Mouse (Mus musculus) c-Kit-positive CD71-positive TER-119-positive erythroid progenitor cells, embryonic 14.5 days (primary cell): ENCODE results near the gene Kif26b.
A peak's percentile ranks its signal among the peaks of the same experiment; 100 is the strongest.

Source experiments
- DNase-seq: peaks from one replicate; pipeline ENCODE4 v3.0.0-alpha.2; 2013; ENCODE audit warnings: low spot score

The Kif26b gene

DNA sequence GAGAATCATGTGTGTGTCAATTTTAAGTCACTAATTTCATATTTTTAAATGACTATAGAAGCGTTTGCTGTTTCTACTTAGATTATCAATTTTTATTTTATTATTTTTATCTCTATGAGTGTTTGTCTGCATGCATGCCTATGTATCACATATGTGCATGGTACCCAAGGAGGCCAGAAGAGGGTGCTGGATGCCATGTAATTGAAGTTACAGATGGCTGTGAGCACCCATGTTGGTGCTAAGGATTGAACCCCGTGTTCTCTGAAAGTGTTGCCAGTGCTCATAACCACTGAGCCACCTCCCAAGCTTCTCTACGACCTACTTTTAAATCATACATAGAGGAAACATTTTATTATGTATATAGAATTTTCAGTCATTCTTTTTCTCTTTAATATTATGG is 68.2 kb downstream of the Kif26b start:
- DNase-seq, result no peak

DNA sequence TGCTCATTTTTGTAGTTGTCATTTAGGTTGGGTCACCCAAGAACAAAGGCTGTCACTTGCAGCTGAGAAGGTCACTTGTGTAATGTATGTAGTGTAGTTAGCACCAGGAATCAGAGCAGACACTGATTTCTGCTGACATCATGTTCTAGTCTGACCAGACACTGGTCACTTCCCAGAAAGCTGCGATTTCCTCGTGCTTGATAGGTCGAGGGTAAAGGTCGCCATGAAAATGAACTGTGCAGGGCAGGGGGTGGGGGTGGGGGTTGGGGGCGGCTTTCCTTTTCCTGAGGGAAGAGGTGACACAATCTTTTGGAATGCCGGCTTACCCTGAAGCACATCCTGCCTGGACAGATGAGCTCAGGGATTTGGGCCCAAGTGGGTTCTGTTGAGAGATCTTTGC is 68.8 kb downstream of the Kif26b start:
- DNase-seq, result no peak

DNA sequence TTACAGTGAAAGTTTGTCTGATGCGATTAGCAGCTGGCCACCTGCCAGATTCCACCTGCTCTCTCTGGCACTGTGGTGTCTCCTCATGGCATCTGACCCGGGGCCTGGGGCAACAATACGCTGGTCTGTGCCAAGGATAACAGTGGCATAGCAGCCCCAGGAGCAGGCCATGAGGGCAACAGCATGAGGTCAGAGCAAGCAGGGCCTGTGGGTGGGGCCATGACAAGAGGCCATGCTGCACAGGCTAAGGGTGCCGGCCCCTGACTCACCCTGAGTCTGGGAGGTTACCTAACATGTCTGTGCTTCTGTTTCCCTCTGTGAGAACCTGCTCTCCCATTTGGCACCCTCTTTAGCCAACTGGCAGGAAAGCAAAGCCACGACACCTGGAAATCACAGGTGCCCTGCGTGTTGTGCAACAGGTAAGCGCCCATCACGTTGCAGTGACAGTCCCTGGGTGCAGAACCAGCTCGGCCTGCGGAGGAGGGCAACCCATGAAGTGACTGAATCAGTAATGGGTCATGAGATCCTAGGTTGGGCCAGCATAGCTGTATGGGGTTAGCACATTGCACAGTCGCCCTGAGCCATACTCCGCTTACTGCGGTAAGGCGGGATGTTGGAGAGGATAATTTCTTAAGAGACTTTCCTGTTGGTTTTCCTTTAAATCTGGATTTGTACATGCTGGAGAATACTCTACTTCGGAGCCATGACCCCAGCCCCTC is 72.1 kb downstream of the Kif26b start:
- no peak for DNase-seq

DNA sequence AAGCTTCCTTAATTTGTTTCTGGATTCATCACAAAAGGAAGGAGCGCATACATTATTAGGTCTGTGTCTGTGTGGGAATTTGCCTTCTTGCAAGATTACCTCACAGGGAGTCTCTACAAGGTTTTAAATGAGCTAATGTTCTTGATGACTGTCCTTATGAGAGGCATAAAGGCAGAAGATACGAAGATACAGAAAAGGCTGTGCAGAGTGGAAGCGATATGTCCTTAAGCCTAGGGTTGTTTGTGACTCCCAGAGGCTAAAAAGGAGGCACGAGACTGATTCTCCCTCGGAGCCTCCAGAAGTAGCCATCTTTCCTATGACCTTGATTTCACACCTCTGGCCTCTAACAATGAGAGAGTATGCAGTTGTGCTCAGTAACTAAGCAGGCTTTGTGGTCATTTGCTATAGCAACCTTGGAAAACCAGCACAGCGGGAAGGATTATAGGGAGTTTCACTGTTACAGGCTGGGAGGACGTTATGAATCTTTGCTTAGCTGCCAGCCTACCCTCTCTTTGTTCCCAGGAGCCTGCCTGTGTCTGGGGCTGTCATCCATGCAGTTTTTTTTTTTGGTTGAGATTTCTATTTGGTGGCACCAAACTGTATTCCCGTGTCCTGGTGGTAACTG is 80.3 kb downstream of the Kif26b start:
- DNase-seq, result no peak

DNA sequence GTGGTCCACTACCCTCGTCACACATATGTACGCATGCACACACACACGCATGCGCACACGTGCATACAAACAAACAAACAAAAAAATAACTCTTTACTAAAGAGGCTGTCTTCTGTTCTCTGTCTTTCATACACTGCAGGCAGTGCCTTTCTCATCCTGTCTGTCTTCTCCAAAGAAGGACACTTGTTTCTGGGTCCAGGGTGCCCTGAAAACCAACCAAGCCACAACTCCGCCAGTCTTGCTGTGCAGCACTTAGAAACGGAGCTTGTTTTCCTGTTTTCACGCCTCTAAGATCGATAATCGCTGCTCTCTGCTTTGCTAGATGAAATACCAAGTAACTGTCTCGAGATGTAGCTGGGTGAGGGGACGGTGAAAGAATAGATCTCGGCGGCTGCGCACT is 82.6 kb downstream of the Kif26b start:
- no peak for DNase-seq

DNA sequence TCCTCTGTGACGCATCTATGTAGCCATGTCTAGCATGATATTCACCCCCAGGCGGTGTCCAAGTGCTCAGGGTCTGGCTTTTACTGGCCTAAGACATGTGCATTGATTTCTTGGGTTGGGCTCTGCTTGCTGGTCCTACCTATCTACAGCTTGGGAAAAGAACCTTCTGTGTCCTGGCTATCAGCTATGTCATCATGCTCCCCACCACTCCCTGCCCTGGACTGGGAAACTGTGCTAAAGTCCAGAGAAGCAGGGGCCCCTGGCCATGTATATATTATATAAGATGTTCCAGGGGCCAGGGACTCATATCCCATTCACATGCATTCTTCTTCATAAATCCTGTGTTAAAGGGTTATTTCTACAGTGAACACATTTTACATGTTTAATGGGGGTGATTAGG is 92.4 kb downstream of the Kif26b start:
- no peak for DNase-seq

DNA sequence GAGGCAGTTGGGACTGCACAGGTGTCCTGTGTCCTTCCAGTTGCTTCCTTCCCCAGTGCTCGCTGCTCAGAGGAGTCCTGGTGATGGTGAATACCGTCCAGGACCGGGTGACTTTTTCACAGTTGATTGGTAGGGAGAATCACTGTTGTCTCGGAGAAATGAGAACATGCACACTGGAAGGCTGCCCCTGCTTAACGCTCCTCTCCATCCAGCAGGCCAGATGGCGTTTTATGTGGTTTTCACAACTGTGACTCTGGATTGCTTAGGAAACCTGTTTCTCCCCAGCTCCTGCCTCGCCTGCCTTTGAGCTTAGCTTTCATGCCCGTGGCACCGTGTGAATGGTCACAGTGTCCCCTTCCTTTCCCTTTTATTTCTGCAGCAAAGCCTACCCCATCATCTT is 95.0 kb downstream of the Kif26b start:
- no peak for DNase-seq

DNA sequence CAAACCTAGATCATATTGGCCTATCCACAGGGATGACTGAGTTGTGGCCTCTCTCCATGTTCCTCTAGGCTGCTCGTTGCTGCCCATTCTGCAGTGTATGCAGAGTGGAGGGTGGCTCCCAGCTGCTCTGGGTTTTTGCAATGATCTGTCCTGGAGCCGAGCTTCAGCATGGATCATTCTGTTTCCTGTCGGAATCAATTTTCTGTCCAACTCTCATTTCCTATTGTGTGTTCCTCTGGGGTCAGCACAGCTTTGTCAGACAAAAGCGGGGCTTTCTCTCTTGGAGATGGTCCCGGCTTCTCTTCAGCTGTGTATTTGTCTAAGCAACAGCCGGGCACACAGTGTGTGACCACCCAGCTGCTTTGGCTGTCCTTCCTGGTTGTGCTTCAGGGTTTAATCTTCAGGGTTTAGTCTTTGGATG is 98.0 kb downstream of the Kif26b start:
- no peak for DNase-seq

DNA sequence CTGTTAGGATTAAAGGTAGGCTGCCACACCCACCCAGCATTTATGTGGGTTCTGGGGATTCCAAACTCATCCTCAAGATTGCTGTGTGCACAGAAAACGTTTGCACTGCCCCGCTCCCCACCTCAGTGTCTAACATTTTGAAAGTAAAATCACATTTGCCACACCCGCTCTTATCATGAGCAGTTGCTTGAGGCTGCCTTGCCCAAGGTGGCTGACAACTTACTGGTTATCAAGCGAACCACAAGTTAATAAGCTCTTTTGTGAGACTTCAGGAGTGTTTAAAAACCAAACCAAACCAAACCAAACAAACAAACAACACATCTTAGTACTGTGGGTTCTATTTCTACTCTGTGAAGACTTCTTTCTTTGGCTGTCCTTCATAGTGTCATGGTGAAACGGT is 101.1 kb downstream of the Kif26b start:
- peak; percentile 42 for DNase-seq

DNA sequence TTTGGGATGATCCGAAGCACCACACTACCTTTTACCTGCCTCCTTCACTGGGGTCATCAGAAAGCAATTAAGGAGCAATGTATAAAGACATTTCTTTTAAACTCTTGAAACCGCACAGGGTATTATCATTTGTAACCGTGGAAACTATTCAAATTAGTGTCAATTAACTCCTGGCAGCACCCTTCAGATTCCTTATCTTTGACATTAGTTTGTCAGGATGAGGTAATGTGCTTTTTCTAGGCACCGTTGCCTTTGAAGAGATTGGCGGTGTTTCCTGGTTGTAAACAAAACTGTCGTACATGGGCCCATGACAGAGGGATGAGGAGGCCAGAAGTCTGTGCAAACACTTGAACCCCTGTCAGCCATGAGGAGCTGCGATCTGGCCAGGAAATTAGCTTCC is 102.9 kb downstream of the Kif26b start:
- no peak for DNase-seq

DNA sequence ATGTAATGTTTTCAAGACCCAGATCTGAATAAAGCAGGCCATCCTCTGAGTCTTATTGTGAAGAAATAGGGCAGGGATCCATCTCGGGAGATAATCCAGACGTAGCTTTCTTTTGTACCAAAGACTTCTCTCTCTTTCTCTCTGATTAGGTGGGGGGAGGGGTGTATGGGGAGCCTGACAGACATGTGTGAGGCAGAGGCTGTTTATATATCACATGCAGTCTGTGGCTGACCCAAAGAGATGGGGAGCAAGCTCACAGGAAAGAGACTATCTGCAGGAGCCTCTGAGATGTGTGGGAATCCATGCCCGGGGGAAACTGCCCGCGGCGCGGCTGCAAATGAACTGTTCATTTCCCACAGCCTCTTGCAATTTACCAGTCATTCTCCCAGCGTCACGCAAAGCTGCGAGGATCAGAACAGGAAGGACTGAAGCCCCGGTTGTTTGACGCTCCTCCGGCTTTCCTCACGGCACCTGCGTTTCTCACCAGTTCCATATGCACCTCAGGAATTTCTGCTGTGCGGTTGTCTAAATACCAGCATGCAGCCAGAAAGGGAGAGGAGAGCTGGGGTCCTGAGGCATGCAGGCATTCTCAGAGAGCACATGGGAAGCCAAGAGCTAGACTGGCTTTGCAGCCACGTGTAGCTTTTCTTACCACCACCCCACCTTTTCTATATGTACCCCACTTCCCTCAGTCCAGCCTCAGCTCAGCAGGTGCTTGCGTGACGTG is 105.6 kb downstream of the Kif26b start:
- no peak for DNase-seq

DNA sequence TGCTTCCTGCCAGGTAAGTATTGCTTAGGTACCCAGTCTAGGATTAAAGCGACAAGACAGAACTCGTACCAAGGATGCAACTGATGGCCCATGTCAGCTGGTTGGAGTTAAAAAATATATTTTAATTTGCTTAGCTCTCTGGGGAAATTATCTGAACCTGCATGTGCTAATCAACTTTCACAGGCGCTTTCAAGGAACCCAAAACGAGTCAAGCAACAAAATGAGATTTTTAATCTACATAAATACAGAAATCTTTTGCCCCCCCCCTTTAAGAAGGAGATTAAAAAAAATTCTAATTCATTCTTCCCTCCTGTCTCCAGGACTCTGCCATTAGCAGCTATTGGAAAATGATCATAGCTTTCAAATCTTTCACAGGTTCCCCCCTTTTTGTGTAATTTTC is 106.5 kb downstream of the Kif26b start:
- DNase-seq, result no peak

DNA sequence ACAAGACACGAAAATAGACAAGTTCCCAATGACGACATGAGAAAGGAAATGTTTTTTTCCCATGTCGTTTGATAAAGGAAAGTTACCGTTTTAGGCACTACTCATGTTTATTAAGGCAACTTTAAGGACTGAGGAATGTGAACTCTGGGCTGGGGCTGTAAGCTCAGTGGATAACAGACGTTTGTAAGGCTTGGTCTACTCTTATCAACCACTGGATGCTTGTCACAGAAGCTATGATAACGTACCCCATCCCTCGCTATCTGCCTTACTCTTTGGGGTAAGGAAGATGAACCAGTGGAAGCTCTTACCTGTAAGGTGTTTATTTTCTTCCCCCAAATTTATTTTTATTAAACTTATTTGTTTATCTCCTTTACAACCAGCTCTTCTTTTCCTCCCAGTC is 108.4 kb downstream of the Kif26b start:
- no peak for DNase-seq

DNA sequence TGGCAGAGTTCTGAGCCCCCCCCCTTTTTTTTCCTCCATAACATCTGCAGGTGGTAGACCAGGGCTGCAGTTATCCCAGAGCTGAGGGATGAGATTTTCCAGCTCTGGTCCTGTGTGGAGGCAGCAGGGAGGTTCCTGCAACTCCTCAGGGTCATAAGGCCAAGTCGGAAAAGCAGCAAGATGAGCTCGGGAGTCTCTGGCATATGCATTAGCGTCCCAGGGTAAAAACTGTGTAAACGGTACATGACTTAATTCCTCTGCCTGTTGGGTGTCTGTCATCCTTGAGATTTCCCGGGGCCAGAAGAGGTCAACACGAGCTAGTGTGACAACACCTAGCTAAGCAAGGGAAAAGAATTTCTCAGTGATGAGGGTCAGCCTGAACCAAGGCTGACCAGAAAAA is 111.0 kb downstream of the Kif26b start:
- DNase-seq, result no peak

DNA sequence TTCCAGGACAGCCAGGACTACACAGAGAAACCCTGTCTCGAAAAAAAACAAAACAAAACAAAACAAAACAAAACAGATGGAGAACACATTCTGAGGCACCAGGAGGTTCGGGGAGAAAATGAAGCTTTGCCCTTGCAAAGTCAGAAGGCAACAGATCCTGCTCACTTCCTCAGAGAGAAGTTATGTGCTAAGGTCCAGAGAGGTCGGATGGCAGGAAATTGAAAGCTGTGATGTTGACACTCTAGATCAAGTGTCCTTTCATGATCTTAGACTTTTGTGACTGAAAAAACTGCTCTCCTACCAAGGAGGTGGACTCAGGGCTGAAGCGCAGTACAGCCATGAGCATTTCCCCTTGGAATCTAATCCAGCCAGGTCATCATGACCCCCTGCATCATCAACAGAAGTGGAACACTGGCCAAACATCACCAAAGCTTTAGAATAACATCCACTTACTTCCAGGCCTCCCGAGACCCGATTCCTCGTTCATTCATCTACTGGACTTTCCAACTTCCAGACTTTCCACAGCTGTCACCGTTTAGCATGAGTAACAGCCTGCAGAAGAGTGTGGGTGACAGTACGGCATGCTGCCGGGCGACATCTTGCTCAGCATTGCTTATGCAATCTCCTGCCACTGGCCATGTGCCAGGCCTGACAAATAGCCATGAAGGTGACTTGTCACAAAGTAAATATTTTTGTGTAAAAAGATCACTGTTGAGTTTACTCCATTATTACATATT is 112.0 kb downstream of the Kif26b start:
- DNase-seq, result no peak

DNA sequence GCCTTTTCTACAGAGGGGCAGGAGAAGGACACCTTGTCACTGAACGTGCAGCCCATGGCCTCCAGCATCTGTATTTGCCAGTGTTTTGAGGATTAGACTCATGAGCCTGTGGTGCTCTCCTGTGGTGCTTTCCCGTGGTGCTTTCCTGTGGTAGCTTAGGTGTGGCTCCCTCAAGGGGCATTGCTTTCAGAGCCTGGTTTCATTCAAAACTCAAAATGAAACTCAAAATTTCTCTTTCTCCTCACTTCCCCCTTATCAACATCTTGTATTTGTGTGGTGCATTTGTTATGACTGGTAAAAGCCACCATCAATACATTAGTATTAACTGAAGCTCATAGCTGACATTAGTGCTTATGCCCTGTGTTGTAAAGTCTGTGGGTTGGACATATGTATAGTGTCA is 112.9 kb downstream of the Kif26b start:
- DNase-seq, result no peak

DNA sequence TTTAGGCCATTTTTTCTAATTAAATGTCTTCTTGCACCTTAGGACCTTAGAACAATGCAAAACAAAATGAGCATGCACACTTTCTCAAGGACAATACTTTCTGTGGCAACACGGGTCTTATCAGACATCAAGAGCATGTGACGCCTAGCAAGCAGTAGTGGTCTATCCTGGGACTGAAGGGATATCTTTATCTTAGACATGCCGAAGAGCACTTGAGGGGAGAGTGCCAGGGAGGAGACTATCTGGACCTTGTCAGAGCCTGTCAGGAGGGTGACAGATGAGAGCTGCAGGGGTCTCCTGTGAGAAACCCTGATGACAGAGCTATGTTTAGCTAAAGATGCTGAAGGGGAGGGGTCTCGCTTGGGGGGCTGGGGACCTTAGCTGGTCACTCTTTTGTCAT is 116.0 kb downstream of the Kif26b start:
- DNase-seq, result no peak

DNA sequence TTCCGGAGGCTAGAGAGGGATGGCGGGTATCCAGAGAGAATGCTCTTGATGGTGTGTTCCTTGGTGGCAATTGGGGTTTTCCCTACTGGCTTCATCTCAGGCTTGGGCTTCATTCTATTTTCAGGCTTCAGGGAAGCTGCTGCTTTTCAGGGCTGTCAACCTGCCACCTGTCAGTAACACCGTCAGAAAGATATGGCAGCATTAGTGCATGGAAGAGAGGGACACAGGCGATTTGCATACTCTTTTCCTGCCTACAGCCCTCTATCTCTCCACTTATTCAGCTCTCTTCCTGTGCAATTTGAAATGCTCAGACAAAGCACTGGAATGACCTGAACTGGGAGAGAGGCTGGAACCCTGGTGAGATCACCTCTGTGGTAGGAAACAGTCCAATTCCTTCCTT is 117.7 kb downstream of the Kif26b start:
- no peak for DNase-seq

DNA sequence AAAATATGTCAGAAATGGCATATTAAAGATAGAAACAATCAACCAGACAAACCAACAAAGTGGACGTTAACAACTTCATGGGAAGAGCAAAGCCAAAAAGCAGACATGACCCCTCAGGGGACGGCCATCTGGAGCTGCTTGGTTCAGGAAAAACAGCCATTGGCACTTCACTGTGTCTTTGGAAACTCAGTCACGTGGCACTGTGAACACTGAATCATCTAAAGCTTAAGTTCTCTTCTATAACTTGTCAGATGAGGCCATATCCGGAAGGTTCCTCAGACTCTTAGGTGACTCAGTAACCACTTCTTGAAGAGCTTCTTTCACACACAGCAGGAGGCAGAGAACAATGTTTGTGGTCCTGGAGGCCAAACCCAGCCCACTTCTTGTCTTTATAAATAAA is 126.6 kb downstream of the Kif26b start:
- DNase-seq, result no peak

DNA sequence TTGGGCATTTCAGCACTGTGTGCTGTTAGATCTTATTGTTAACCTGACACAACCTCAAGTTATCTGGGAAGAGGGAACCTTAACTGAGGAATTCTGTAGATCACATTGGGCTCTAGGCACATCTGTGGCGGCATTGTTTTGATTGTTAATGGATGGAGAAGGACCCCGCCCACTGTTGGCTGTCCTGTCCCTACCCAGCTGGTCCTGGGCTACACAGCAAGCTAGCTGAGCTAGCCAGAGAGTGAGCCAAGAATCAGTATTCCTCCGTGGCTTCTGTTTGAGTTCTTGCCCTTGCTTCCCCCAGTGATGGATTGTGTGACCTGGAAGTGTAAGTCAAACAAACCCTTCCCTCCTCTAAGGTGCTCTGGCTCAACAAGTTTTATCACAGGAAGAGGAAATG is 132.1 kb downstream of the Kif26b start:
- no peak for DNase-seq

DNA sequence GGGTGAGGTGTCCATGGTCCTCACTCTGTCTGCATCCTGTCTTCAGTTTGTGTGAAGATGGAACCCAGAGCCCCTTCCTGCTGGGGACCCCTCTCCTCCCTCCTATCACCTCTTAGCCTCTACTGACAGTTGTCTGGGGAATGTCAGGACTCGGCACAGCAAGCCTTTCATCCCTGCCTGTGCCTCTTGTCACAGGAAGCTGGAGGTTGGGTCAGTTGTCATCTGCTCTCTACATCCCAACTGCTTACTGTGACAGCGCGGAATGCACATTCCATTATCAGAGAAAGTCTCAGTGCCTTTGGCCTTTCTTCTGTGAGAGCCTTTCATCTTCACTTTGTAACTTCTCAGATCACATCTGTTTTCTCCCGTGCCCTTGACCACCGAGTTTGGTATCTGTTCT is 132.6 kb downstream of the Kif26b start:
- DNase-seq, result no peak

DNA sequence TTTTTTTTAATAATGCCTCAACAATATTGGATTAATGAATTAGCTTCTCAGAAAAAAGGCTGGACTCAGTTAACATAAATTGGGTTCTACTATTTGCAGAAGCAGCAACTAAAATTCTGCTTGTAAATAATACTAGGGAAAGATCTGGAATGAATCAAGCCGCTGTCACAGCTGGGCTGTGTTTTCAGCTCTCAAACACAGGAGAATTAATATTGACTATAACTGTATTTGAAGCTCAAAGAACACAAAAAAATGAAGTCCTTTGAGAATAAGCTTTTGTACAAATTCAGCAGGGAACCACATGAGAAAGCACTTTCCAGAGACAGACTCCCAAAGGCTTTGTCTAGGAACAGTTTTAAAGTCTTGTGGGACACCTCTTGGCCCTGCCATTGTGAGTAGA is 134.6 kb downstream of the Kif26b start:
- no peak for DNase-seq
